Mouse (Mus musculus): ENCODE measurements around the gene Ptgfrn. TPM values are rescaled to one million over a fixed set of nuclear protein-coding genes. Genes with fewer than 3 reads are reported as not detected.

The Ptgfrn gene
- polyA plus RNA-seq, 1 experiment = 5.2 TPM

DNA sequence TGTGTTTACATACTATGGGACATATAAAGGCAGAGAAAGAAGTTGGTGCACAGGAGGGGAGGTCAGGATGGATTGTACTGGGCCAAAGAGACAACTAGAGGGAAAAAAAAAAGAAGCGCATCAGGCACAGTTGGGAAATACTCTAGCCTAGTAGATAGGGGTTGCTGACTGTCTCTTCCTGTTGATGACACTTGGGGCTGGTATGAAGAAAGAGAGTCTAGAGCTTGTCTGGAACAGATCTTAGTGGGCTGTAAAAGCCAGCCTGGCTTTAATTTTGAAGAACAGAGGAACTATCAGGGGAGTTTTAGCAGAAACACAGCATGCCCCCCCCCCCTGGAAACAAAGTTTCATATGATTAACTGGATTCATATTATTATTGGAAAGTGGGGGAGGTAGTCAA lies 79.4 kb downstream of the Ptgfrn start:
- Histone ChIP-seq H3K4me1 (ENCODE audit: control insufficient read depth, insufficient read depth, low read length) (no peaks in the 10 kb centered on the region), H3K36me3 (ENCODE audit: control insufficient read depth, insufficient read depth, low read length) (no peaks in the 10 kb centered on the region), H3K27me3 (replicated peaks; ENCODE audit: control insufficient read depth, insufficient read depth, low read length) (no peaks in the 10 kb centered on the region), H3K4me3 (ENCODE audit: insufficient read depth, low read depth, low read length) (no peak overlapping the region), H3K27ac (ENCODE audit: insufficient read depth, low read depth, low read length) (no peak overlapping the region)
- WGBS = 89% methylated on average over 1 of the region's 1 CpGs
- no peak for DNase-seq
- TF ChIP-seq CTCF (conservative IDR thresholded peaks at IDR 0.05; ENCODE audit: insufficient read depth, insufficient read length, low read depth, low read length) (no peak), POLR2A (IDR thresholded peaks at IDR 0.05; ENCODE audit: low read depth, low read length) (no peak)

DNA sequence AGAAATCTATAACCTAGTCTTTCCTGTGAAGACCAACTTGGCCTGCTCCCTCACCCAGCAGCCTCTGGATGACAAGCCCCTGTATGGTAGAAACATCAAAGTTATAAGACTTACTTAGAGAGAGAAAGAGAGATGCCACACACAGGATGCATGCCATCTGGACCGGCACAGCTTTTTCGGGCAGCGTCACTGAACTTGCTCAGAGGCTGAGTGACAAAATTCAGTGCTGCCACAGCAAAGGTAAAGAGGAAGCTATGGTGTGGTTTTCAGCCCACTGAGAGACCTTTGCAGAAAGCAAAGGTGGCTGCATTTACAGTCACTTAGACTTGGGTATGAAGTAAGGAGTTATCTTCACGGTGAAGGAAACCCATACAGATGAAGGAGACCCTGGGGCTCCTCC lies 80.7 kb downstream of the Ptgfrn start, which contains the start of gene Cd101:
Gene Cd101 (minus strand): TSS at position 218 of the 400 bp plus-strand sequence.
- TF ChIP-seq POLR2A (IDR thresholded peaks at IDR 0.05; ENCODE audit: low read depth, low read length) (no peak), CTCF (conservative IDR thresholded peaks at IDR 0.05; ENCODE audit: insufficient read depth, insufficient read length, low read depth, low read length) (no peak)
- H3K27me3 ChIP-seq (replicated peaks; ENCODE audit: control insufficient read depth, insufficient read depth, low read length) = no peaks in the 10 kb centered on the region
- H3K36me3 ChIP-seq (ENCODE audit: control insufficient read depth, insufficient read depth, low read length) = no peaks in the 10 kb centered on the region
- 84% methylated on average over 4 of the region's 4 CpGs for WGBS
- no peaks in the 10 kb centered on the region for H3K4me1 ChIP-seq (ENCODE audit: control insufficient read depth, insufficient read depth, low read length)
- no peak for DNase-seq
- H3K27ac ChIP-seq (ENCODE audit: insufficient read depth, low read depth, low read length) = no peak within 1 kb of the TSS
- no peak within 1 kb of the TSS for H3K4me3 ChIP-seq (ENCODE audit: insufficient read depth, low read depth, low read length)

DNA sequence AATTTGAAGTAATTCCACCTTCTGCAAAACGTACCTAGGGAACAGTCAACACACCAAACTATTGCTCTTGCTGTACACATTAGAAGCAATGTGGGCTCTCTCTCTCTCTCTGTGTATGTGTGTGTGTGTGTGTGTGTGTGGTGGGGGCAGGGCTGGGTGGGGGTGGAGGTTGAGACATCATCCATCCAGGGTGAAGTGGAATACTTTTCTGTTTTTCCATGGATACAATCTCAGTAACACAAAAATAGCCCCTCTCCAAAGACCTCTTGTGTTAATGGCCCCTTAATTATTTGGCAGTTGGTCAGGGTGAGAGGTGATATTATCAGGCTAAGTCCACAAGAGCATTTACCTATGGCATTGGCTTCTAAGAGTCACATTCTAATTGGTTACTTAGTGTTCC lies 83.3 kb downstream of the Ptgfrn start:
- Histone ChIP-seq H3K4me3 (ENCODE audit: insufficient read depth, low read depth, low read length) (no peak overlapping the region), H3K4me1 (ENCODE audit: control insufficient read depth, insufficient read depth, low read length) (no peaks in the 10 kb centered on the region), H3K36me3 (ENCODE audit: control insufficient read depth, insufficient read depth, low read length) (no peaks in the 10 kb centered on the region), H3K27me3 (replicated peaks; ENCODE audit: control insufficient read depth, insufficient read depth, low read length) (no peaks in the 10 kb centered on the region), H3K27ac (ENCODE audit: insufficient read depth, low read depth, low read length) (no peak overlapping the region)
- 67% methylated on average over 1 of the region's 1 CpGs for WGBS
- DNase-seq = no peak
- TF ChIP-seq CTCF (conservative IDR thresholded peaks at IDR 0.05; ENCODE audit: insufficient read depth, insufficient read length, low read depth, low read length) (no peak), POLR2A (IDR thresholded peaks at IDR 0.05; ENCODE audit: low read depth, low read length) (no peak)

GRCm38 (mm10) chr3:101022967-101023366 lies 87.1 kb downstream of the Ptgfrn start:
- Histone ChIP-seq H3K27me3 (replicated peaks; ENCODE audit: control insufficient read depth, insufficient read depth, low read length) (no peaks in the 10 kb centered on the region), H3K36me3 (ENCODE audit: control insufficient read depth, insufficient read depth, low read length) (no peaks in the 10 kb centered on the region), H3K4me3 (ENCODE audit: insufficient read depth, low read depth, low read length) (no peak overlapping the region), H3K4me1 (ENCODE audit: control insufficient read depth, insufficient read depth, low read length) (no peaks in the 10 kb centered on the region), H3K27ac (ENCODE audit: insufficient read depth, low read depth, low read length) (no peak overlapping the region)
- WGBS = 90% methylated on average over 6 of the region's 6 CpGs
- TF ChIP-seq CTCF (conservative IDR thresholded peaks at IDR 0.05; ENCODE audit: insufficient read depth, insufficient read length, low read depth, low read length) (no peak), POLR2A (IDR thresholded peaks at IDR 0.05; ENCODE audit: low read depth, low read length) (no peak)
- no peak for DNase-seq

DNA sequence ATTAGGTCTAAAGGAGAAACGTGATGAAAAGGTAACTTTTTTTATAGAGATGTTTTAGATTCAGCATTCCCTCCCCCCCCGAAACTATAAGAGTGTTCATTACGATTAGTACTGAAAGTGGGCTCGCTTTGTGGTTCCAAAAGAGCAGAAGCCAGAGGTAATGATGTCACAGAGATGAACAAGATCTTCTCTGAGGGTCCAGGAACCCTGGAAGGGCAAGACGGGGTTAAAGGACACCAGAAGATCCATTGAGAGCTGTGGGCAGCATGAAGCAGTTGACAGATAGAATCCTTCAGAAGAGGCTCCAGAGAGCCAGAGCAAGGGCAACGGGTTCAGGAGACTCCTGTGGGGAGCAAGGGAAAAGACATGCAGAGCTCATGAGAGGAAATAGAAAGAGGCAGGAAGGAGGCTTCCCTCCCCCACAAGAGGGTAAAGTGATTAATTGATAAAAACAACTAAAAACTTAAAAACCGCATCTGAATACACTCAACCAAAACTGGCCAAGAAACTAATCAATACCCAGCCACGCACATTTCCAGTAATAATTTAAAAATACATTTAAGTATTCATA lies 88.5 kb downstream of the Ptgfrn start:
- no peak overlapping the region for H3K4me3 ChIP-seq (ENCODE audit: insufficient read depth, low read depth, low read length)
- no peaks in the 10 kb centered on the region for H3K4me1 ChIP-seq (ENCODE audit: control insufficient read depth, insufficient read depth, low read length)
- H3K27me3 ChIP-seq (replicated peaks; ENCODE audit: control insufficient read depth, insufficient read depth, low read length) = no peaks in the 10 kb centered on the region
- H3K27ac ChIP-seq (ENCODE audit: insufficient read depth, low read depth, low read length) = no peak overlapping the region
- 71% methylated on average over 8 of the region's 8 CpGs for WGBS
- no peak for TF ChIP-seq POLR2A (IDR thresholded peaks at IDR 0.05; ENCODE audit: low read depth, low read length)
- TF ChIP-seq CTCF (conservative IDR thresholded peaks at IDR 0.05; ENCODE audit: insufficient read depth, insufficient read length, low read depth, low read length) = no peak
- no peak for DNase-seq
- no peaks in the 10 kb centered on the region for H3K36me3 ChIP-seq (ENCODE audit: control insufficient read depth, insufficient read depth, low read length)

DNA sequence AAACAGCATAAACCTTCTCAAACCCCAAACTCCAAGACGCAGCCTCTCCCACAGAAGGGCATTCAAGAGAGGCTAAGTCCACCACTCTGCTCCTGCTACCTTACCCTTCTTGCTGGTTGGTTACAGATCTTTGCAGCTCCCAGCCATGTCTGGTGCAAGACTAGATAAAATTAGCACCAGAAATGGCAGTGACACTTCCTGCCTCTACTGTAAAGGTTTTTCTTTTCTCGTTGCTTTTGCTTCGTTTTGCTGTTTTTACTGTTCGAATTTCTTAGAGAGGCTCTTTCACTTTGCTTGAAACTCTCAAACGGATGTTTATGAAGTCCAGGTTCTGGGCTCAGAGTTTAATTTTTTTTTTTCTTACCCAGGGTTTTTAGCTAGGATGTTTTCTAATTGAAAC lies 89.0 kb downstream of the Ptgfrn start:
- 75% methylated on average over 5 of the region's 5 CpGs for WGBS
- TF ChIP-seq CTCF (conservative IDR thresholded peaks at IDR 0.05; ENCODE audit: insufficient read depth, insufficient read length, low read depth, low read length) (no peak), POLR2A (IDR thresholded peaks at IDR 0.05; ENCODE audit: low read depth, low read length) (no peak)
- H3K36me3 ChIP-seq (ENCODE audit: control insufficient read depth, insufficient read depth, low read length) = no peaks in the 10 kb centered on the region
- DNase-seq = no peak
- no peaks in the 10 kb centered on the region for H3K4me1 ChIP-seq (ENCODE audit: control insufficient read depth, insufficient read depth, low read length)
- no peaks in the 10 kb centered on the region for H3K27me3 ChIP-seq (replicated peaks; ENCODE audit: control insufficient read depth, insufficient read depth, low read length)
- no peak overlapping the region for H3K4me3 ChIP-seq (ENCODE audit: insufficient read depth, low read depth, low read length)
- H3K27ac ChIP-seq (ENCODE audit: insufficient read depth, low read depth, low read length) = no peak overlapping the region

- Histone ChIP-seq H3K4me1 (ENCODE audit: control insufficient read depth, insufficient read depth, low read length) (no peaks in the 10 kb centered on the region), H3K27me3 (replicated peaks; ENCODE audit: control insufficient read depth, insufficient read depth, low read length) (no peaks in the 10 kb centered on the region), H3K36me3 (ENCODE audit: control insufficient read depth, insufficient read depth, low read length) (no peaks in the 10 kb centered on the region), H3K27ac (ENCODE audit: insufficient read depth, low read depth, low read length) (no peak overlapping the region), H3K4me3 (ENCODE audit: insufficient read depth, low read depth, low read length) (no peak overlapping the region)
- WGBS = 72% methylated on average over 6 of the region's 6 CpGs
- TF ChIP-seq POLR2A (IDR thresholded peaks at IDR 0.05; ENCODE audit: low read depth, low read length) (no peak), CTCF (conservative IDR thresholded peaks at IDR 0.05; ENCODE audit: insufficient read depth, insufficient read length, low read depth, low read length) (no peak)
- no peak for DNase-seq
Measured at GRCm38 (mm10) chr3:101018494-101018893, 91.6 kb downstream of the Ptgfrn start.
